Mouse (Mus musculus) spleen, adult 2 months (tissue): ENCODE data around the gene Shb.

Experiments
- CTCF ChIP-seq: fragments of 200-500 bp; IDR thresholded peaks from 2 replicates; pipeline ENCODE4 v1.5.1; 2011; ENCODE audit warnings: mild to moderate bottlenecking, inconsistent platforms; ENCODE audit not compliant: insufficient read depth, insufficient read length, insufficient replicate concordance; ENCODE audit errors: extremely low read depth
- POLR2A ChIP-seq: fragments of 200-500 bp; IDR thresholded peaks from 2 replicates; pipeline ENCODE4 v1.6.1; 2011; ENCODE audit warnings: low read depth, low read length, inconsistent platforms

DNA sequence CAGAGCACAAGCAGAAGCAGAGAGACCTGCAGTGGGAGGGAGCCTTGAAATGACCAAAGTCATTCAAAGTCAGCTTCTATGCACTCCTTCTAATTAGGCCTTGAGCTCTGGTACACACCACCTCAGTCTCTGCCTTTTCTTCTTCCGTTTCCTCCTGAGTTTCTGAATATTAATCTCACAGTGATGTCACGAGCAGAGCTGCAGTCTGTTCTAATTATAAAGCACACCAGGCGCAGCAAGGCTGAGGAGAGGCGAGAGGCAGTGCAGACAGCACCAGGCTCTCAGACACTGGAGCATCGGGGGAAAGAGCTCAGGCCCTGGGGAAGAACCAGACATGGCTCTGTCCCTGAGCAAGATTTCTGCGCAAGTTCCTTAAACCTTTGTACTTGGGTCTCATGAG lies 23.8 kb downstream of the Shb start:
- TF ChIP-seq POLR2A (no peak), CTCF (no peak)
